Mouse (Mus musculus): ENCODE measurements around the gene Olfr1507.

The Olfr1507 gene

GRCm38 (mm10) chr14:52495516-52495915 lies at the start of gene Olfr1507:
Gene Olfr1507, minus strand, starts transcription at chr14:52495749.
- no peak for DNase-seq (ENCODE audit: low read depth, low spot score)

- no peak for DNase-seq (ENCODE audit: low read depth, low spot score)
These were observed 37.8 kb upstream of the Olfr1507 start for GRCm38 (mm10) chr14:52533336-52533735.

- no peak for DNase-seq (ENCODE audit: low read depth, low spot score)
These were observed 29.4 kb upstream of the Olfr1507 start for GRCm38 (mm10) chr14:52524952-52525351.

- DNase-seq (ENCODE audit: low read depth, low spot score): no peak
These were observed 28.2 kb downstream of the Olfr1507 start, which contains the start of gene Olfr1508 for GRCm38 (mm10) chr14:52467395-52467794. Gene Olfr1508, minus strand, starts transcription at chr14:52467495.

GRCm38 (mm10) chr14:52465738-52466137 lies 29.8 kb downstream of the Olfr1507 start:
- no peak for DNase-seq (ENCODE audit: low read depth, low spot score)

- no peak for DNase-seq (ENCODE audit: low read depth, low spot score)
These were observed 33.6 kb downstream of the Olfr1507 start for GRCm38 (mm10) chr14:52461928-52462327.

GRCm38 (mm10) chr14:52451138-52451537 lies 44.4 kb downstream of the Olfr1507 start:
- no peak for DNase-seq (ENCODE audit: low read depth, low spot score)

- no peak for DNase-seq (ENCODE audit: low read depth, low spot score)
These were observed 52.9 kb downstream of the Olfr1507 start, which contains the start of gene Olfr1509 for GRCm38 (mm10) chr14:52442690-52443089. Gene Olfr1509, plus strand, starts transcription at chr14:52442990.
